Mouse (Mus musculus): ENCODE data around the gene Slc15a2. TPM values are rescaled to one million over a fixed set of nuclear protein-coding genes. Genes with fewer than 3 reads are reported as not detected.
A peak's percentile ranks its signal among the peaks of the same experiment; 100 is the strongest.

Gene Slc15a2
- polyA plus RNA-seq, 1 experiment = 15.3 TPM

GRCm38 (mm10) chr16:36732572-36732971 lies 52.2 kb downstream of the Slc15a2 start:
- Histone ChIP-seq H3K4me3 (ENCODE audit: insufficient read depth, low read length) (no peak overlapping the region), H3K4me1 (ENCODE audit: control insufficient read depth, insufficient read depth, low read length) (no peaks in the 10 kb centered on the region), H3K27ac (ENCODE audit: insufficient read depth, low read depth, low read length) (no peak overlapping the region)
- TF ChIP-seq POLR2A (IDR thresholded peaks at IDR 0.05; ENCODE audit: borderline replicate concordance, low read depth, low read length) (no peak), CTCF (IDR thresholded peaks at IDR 0.05; ENCODE audit: low read depth, low read length) (no peak)

DNA sequence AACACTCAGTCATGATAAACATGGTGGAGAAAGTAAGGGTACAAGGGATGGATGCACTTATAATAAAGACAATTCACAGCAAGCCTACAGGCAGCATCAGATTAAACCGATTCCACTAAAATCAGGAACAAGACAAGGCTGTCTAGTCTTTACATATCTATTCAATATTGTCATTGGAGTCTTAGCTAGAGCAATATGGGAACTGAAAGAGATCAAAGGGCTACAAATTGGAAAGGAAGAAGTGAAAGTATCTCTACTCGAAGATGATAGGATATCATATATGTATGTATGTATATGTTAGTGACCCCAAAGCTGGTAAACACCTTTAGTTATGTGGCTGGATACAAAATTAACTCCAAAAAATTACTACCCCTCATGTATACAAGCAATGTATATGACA lies 55.8 kb downstream of the Slc15a2 start:
- TF ChIP-seq CTCF (IDR thresholded peaks at IDR 0.05; ENCODE audit: low read depth, low read length) (no peak), POLR2A (IDR thresholded peaks at IDR 0.05; ENCODE audit: borderline replicate concordance, low read depth, low read length) (no peak)
- no peak overlapping the region for H3K27ac ChIP-seq (ENCODE audit: insufficient read depth, low read depth, low read length)
- no peak overlapping the region for H3K4me3 ChIP-seq (ENCODE audit: insufficient read depth, low read length)
- H3K4me1 ChIP-seq (ENCODE audit: control insufficient read depth, insufficient read depth, low read length) = peaks cover 8% of the 10 kb centered on the region

DNA sequence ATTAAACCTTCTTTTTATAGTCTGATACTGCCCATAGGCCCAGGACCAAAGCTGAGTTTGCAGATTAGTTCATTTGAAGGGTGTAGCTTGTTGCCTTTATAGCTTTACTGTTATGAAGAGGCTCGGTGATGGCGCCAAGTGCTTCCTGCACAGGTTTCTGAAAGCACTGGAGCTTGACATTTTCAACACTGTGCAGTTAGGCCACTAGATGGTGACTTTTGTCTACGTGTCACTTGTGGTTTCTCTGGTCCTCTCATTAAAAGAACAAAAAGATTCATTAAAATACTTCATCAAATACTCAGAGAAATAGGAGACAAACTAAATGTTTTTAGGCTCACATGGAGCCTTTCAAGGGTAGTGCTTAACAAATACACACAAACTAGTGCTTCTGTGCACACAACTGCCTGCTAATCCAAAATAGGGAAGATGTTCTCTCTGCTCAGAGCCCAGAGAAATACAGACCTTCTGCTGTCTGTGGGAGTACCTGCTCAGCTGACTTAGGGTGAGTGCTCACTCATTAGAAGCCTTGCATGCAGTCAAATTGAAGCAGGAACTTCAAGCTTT lies 60.8 kb downstream of the Slc15a2 start:
- Histone ChIP-seq H3K4me1 (ENCODE audit: control insufficient read depth, insufficient read depth, low read length) (peaks cover 26% of the 10 kb centered on the region), H3K4me3 (ENCODE audit: insufficient read depth, low read length) (no peak overlapping the region), H3K27ac (ENCODE audit: insufficient read depth, low read depth, low read length) (no peak overlapping the region)
- no peak for TF ChIP-seq CTCF (IDR thresholded peaks at IDR 0.05; ENCODE audit: low read depth, low read length)
- no peak for TF ChIP-seq POLR2A (IDR thresholded peaks at IDR 0.05; ENCODE audit: borderline replicate concordance, low read depth, low read length)

DNA sequence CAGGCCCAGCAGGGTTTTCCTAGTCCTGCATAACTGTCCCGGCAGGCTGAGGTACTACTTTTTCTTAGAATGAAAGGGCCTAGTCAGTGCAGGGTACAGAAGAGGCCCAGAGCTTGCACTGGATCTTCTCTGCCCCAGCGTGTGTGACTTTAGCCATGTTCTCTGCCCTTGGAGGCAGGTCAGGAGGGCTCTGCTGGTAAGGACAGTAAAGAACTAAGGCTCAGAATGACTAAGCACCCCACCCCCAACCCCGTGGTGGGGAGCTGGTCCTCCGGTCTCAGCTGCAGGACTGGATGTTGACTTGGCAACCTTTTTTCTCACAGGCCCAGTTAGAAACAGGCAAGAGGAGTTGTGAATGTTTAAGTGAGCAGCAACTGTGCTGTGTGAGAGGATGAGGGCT lies 62.0 kb downstream of the Slc15a2 start:
- no peak overlapping the region for H3K27ac ChIP-seq (ENCODE audit: insufficient read depth, low read depth, low read length)
- H3K4me3 ChIP-seq (ENCODE audit: insufficient read depth, low read length) = no peak overlapping the region
- peaks cover 32% of the 10 kb centered on the region for H3K4me1 ChIP-seq (ENCODE audit: control insufficient read depth, insufficient read depth, low read length)
- TF ChIP-seq CTCF (IDR thresholded peaks at IDR 0.05; ENCODE audit: low read depth, low read length) = no peak

DNA sequence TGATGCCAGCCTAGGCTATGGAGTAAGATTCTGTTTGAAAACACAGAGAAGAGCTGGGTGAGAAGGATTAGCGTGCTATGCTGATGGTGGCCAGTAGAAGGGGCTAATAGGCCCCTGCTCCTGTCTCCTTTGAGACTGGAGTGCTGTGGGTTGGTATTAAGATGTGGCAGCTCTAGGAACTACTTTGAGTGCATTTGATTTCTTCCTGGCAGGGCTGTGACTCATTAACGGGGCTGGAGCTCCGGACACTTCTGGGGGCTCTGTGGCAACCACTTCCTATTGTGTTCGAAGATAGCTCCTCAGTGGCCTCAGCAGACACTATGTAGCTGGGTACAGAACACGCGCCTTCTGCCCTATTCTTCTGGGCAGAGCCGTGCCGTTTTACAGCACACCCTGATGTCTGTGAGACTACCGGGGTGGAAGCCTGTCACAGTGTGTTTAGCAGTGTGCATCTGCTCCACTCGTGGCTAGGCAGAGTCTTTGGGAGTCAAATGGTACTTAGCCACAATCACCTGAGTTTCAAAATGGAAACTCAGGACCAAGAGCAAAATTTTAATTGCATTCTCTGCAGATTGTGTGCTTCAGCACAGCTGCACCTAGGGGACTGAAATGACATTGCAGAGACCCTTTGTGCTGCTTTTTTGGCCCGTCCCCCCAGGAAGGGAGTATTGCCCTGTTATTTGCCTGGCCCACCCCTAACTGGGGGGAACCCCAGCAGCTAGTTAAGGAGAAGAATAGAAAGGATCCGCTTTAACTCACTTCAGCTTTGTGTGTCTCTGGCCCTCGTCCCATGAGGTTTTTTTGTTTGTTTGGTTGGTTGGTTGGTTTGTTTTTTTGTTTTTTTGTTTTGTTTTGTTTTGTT lies 64.3 kb downstream of the Slc15a2 start:
- Histone ChIP-seq H3K4me3 (ENCODE audit: insufficient read depth, low read length) (0 out of 2 replicates have a peak overlapping the region, but pooled peaks have one; percentile 5), H3K27ac (ENCODE audit: insufficient read depth, low read depth, low read length) (no peak overlapping the region), H3K4me1 (ENCODE audit: control insufficient read depth, insufficient read depth, low read length) (peaks cover 38% of the 10 kb centered on the region)
- peak; percentile 13; the same call in 1 of the 2 replicates for TF ChIP-seq CTCF (IDR thresholded peaks at IDR 0.05; ENCODE audit: low read depth, low read length)
- TF ChIP-seq POLR2A (IDR thresholded peaks at IDR 0.05; ENCODE audit: borderline replicate concordance, low read depth, low read length) = no peak

DNA sequence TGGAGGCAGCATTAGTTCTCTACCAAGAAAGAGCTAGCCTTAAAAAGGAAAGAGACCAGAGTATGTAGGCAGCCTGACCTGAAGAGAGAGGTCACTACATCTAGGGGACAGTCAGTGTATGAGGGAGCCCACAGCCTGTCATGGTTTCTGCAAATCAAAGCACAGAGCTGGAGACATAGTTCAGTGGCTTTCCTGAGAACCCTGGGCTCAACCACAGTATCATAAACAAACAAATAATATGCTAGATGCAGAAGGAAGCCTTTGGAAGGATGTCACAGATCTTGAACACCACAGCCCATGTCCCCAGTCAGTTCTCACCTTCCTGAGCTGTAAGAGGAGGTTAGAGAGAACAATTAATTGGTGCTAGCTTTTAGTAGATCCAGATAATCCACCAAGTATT lies 66.1 kb downstream of the Slc15a2 start:
- peaks cover 35% of the 10 kb centered on the region for H3K4me1 ChIP-seq (ENCODE audit: control insufficient read depth, insufficient read depth, low read length)
- no peak for TF ChIP-seq CTCF (IDR thresholded peaks at IDR 0.05; ENCODE audit: low read depth, low read length)
- TF ChIP-seq POLR2A (IDR thresholded peaks at IDR 0.05; ENCODE audit: borderline replicate concordance, low read depth, low read length) = no peak
- H3K27ac ChIP-seq (ENCODE audit: insufficient read depth, low read depth, low read length) = no peak overlapping the region
- H3K4me3 ChIP-seq (ENCODE audit: insufficient read depth, low read length) = no peak overlapping the region

GRCm38 (mm10) chr16:36717481-36717880 lies 67.3 kb downstream of the Slc15a2 start:
- H3K27ac ChIP-seq (ENCODE audit: insufficient read depth, low read depth, low read length) = no peak overlapping the region; the same call in 1 of the 2 replicates

GRCm38 (mm10) chr16:36711760-36712159 lies 73.0 kb downstream of the Slc15a2 start:
- H3K4me1 ChIP-seq (ENCODE audit: control insufficient read depth, insufficient read depth, low read length) = peaks cover 40% of the 10 kb centered on the region
- H3K4me3 ChIP-seq (ENCODE audit: insufficient read depth, low read length) = no peak overlapping the region
- TF ChIP-seq POLR2A (IDR thresholded peaks at IDR 0.05; ENCODE audit: borderline replicate concordance, low read depth, low read length) (no peak), CTCF (IDR thresholded peaks at IDR 0.05; ENCODE audit: low read depth, low read length) (no peak)
- H3K27ac ChIP-seq (ENCODE audit: insufficient read depth, low read depth, low read length) = peak overlapping the region; percentile 67

More at GRCm38 (mm10) chr16:36717481-36717880, 67.3 kb downstream of the Slc15a2 start:
- Histone ChIP-seq H3K4me1 (ENCODE audit: control insufficient read depth, insufficient read depth, low read length) (peaks cover 38% of the 10 kb centered on the region), H3K4me3 (ENCODE audit: insufficient read depth, low read length) (no peak overlapping the region)
- TF ChIP-seq CTCF (IDR thresholded peaks at IDR 0.05; ENCODE audit: low read depth, low read length) (no peak), POLR2A (IDR thresholded peaks at IDR 0.05; ENCODE audit: borderline replicate concordance, low read depth, low read length) (no peak)

DNA sequence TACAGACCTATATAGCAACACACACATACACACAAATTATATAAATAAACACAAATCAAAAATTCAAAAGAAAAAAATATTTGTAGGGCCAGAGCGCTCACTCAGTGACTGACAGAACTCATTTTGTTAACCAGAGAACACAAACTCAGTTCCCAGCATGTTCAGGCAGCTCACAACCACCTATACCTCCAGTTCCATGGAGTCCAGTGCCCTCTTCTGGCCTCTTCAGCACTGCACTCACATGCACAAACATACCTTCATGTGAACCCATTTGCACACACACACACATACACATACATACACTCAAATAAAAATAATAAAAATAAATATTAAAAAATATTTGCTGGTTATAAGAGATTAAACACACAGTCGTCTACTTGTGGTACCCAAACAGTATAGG lies 74.0 kb downstream of the Slc15a2 start:
- Histone ChIP-seq H3K4me1 (ENCODE audit: control insufficient read depth, insufficient read depth, low read length) (peaks cover 43% of the 10 kb centered on the region), H3K27ac (ENCODE audit: insufficient read depth, low read depth, low read length) (no peak overlapping the region), H3K4me3 (ENCODE audit: insufficient read depth, low read length) (no peak overlapping the region)
- TF ChIP-seq CTCF (IDR thresholded peaks at IDR 0.05; ENCODE audit: low read depth, low read length) = 0 out of 2 replicates have a peak, but pooled peaks have one; percentile 27
- TF ChIP-seq POLR2A (IDR thresholded peaks at IDR 0.05; ENCODE audit: borderline replicate concordance, low read depth, low read length) = no peak

DNA sequence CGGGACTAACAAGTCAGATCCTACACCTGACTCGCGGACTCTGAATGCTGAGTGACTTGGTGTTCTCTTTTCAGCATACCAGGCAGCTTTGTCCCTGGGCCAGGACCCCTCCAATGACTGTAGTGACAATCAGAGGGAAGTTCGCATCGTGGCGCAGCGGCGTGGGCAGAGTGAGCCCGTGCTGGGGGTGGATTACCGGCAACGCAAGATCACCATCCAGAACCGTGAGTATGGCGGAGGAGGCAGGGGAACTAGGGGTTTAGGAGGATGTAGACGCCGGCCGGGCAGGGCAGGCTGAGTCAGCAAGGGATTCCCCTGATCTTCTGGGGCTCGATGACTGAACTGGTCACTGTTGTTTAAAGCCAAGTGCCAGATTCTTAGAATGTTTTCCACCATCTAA lies 75.4 kb downstream of the Slc15a2 start:
- no peak overlapping the region for H3K27ac ChIP-seq (ENCODE audit: insufficient read depth, low read depth, low read length)
- no peak overlapping the region for H3K4me3 ChIP-seq (ENCODE audit: insufficient read depth, low read length)
- TF ChIP-seq POLR2A (IDR thresholded peaks at IDR 0.05; ENCODE audit: borderline replicate concordance, low read depth, low read length) = no peak
- TF ChIP-seq CTCF (IDR thresholded peaks at IDR 0.05; ENCODE audit: low read depth, low read length) = no peak
- peaks cover 48% of the 10 kb centered on the region for H3K4me1 ChIP-seq (ENCODE audit: control insufficient read depth, insufficient read depth, low read length)
